Mouse (Mus musculus) megakaryocyte, embryonic 14.5 days (primary cell): ENCODE results near the gene Fam13a. TPM values are rescaled to one million over a fixed set of nuclear protein-coding genes. Genes with fewer than 3 reads are reported as not detected.

Source experiments
- H3K27me3 ChIP-seq: replicated peaks from 2 replicates; pipeline ENCODE3; 2012; ENCODE audit warnings: inconsistent platforms
- H3K36me3 ChIP-seq: replicated peaks from 2 replicates; pipeline ENCODE3; 2012; ENCODE audit warnings: low read length, inconsistent platforms, mixed read lengths
- H3K4me1 ChIP-seq: 2 replicates; pipeline ENCODE4 v1.6.1; 2012; ENCODE audit warnings: inconsistent platforms
- H3K4me3 ChIP-seq: replicated peaks from 2 replicates; pipeline ENCODE3; 2012; ENCODE audit warnings: moderate library complexity, mild to moderate bottlenecking, inconsistent platforms
- H3K9me3 ChIP-seq: 2 replicates; pipeline ENCODE4 v1.6.1; 2012; ENCODE audit warnings: inconsistent platforms
- FLI1 ChIP-seq: IDR thresholded peaks from 2 replicates; pipeline ENCODE4 v1.6.1; 2012; ENCODE audit warnings: low read length, inconsistent platforms, mixed read lengths
- GATA1 ChIP-seq: IDR thresholded peaks from 3 replicates; pipeline ENCODE4 v1.6.1; 2012; ENCODE audit warnings: mixed read lengths, low read length, inconsistent platforms, borderline replicate concordance
- polyA plus RNA-seq: library from polyadenylated mRNA; stranded (reverse); fragments of >175 nt; gene quantifications from 2 replicates; pipeline ENCODE4 v1.2.3, GENCODE M21; 2012; ENCODE audit warnings: low replicate concordance; ENCODE audit not compliant: insufficient read depth

Gene Fam13a
- polyA plus RNA-seq, 1 experiment = not detected

DNA sequence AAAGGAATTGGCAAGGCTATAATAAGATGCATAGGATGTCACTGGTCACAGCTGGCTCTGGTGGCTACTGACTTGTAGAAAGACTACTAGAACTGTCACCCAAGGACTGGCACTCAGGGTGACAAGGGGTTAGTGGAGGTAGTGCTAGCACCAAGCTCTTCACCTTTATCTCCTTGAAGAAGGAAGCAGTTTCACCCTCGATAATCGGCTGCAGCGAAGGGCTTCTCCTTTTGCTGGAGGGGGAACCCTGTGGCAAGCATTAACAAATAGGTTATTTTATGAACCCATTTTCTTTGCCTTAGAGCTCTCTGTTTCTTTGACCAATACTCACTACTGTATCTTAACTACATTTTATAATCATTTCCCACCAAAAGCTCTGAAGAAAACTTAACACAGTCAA lies 80.4 kb downstream of the Fam13a start:
- TF ChIP-seq GATA1 (no peak), FLI1 (no peak)
- Histone ChIP-seq H3K27me3 (no peaks in the 10 kb centered on the region), H3K36me3 (no peaks in the 10 kb centered on the region), H3K4me1 (no peaks in the 10 kb centered on the region), H3K9me3 (peaks cover 9% of the 10 kb centered on the region), H3K4me3 (no peak overlapping the region)

DNA sequence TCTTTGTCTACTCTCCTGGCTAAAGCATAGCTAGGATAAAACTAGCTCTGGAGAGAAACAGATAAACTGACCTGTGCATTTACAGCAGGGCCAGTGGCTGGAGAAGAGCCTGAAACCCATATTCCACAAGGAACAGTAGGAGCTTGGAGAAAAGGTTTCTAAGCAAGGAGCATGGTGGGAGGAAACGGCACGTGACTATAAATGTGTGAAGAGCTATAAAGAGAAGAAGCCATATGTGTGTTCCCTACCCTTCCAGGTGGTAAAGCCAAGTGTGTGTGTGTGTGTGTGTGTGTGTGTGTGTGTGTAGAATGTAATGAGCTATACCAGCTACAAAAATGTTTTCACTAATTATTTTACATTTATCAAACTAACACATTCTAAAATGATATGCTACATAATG lies 82.1 kb downstream of the Fam13a start:
- Histone ChIP-seq H3K27me3 (no peaks in the 10 kb centered on the region), H3K36me3 (no peaks in the 10 kb centered on the region), H3K4me1 (no peaks in the 10 kb centered on the region), H3K4me3 (no peak overlapping the region), H3K9me3 (peaks cover 4% of the 10 kb centered on the region)
- no peak for TF ChIP-seq GATA1
- no peak for TF ChIP-seq FLI1

GRCm38 (mm10) chr6:58937726-58938125 lies 86.6 kb downstream of the Fam13a start:
- H3K4me3 ChIP-seq = no peak overlapping the region
- H3K36me3 ChIP-seq = no peaks in the 10 kb centered on the region
- H3K4me1 ChIP-seq = no peaks in the 10 kb centered on the region
- TF ChIP-seq GATA1 (no peak), FLI1 (no peak)
- H3K9me3 ChIP-seq = no peaks in the 10 kb centered on the region
- H3K27me3 ChIP-seq = no peaks in the 10 kb centered on the region

DNA sequence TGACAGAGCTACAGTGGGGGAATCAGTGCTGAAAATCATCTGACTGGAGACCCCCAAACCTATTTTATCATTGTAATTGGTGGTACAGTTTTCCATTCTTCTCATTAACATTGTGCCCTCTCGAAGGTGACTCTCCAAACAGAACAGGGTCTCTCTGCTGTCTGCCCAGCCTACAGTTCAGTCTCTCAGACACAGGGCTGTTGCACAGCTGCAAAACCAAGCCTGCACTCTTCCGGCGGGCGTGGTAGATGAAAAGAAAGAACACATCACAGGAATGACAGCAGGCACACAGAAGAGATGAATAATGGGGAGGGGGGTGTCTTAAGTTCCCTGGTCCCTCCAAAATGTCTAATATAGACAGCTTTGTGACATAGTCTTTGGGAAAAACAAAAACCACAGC lies 90.2 kb downstream of the Fam13a start:
- Histone ChIP-seq H3K4me3 (no peak overlapping the region), H3K27me3 (no peaks in the 10 kb centered on the region), H3K4me1 (no peaks in the 10 kb centered on the region), H3K9me3 (no peaks in the 10 kb centered on the region), H3K36me3 (no peaks in the 10 kb centered on the region)
- no peak for TF ChIP-seq GATA1
- no peak for TF ChIP-seq FLI1

DNA sequence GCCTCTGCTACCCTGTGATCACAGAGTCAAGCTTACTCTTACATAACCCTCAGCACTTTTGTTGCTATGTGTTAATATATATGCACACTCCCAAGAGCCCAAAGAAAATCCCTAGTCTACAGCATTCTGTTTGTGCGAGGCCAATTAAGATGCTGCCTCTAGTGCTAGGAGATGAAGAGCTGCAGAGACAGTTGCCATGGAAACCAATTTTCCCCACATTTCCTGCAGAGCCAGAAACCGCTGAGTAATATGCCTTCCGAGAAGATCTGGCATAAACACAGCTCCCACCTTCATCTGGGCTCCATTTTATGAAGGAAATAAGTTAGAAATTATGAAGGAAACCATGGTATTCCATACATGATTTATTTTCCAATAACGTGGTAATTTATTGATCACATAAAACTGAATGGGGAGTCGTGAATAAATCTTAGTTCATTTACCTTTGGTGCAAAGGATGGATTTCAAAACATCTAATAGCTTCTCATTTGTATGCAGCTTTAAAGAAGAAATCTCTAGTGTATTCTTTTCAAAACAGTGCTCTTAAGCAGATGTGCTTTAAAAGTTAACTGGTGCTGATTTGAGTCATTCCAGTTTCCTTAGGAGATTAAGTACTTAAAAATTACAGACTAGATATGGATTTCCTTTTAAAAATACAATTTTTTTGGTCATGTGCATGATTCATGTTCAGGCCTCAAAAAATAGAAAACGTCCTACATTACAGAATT lies 91.0 kb downstream of the Fam13a start:
- Histone ChIP-seq H3K9me3 (no peaks in the 10 kb centered on the region), H3K4me3 (no peak overlapping the region), H3K4me1 (no peaks in the 10 kb centered on the region), H3K27me3 (no peaks in the 10 kb centered on the region), H3K36me3 (no peaks in the 10 kb centered on the region)
- TF ChIP-seq FLI1 (no peak), GATA1 (no peak)

- no peak for TF ChIP-seq GATA1
- no peak for TF ChIP-seq FLI1
- Histone ChIP-seq H3K4me1 (no peaks in the 10 kb centered on the region), H3K9me3 (no peaks in the 10 kb centered on the region), H3K36me3 (no peaks in the 10 kb centered on the region), H3K4me3 (no peak overlapping the region), H3K27me3 (no peaks in the 10 kb centered on the region)
These were observed 91.7 kb downstream of the Fam13a start for GRCm38 (mm10) chr6:58932515-58933188.

DNA sequence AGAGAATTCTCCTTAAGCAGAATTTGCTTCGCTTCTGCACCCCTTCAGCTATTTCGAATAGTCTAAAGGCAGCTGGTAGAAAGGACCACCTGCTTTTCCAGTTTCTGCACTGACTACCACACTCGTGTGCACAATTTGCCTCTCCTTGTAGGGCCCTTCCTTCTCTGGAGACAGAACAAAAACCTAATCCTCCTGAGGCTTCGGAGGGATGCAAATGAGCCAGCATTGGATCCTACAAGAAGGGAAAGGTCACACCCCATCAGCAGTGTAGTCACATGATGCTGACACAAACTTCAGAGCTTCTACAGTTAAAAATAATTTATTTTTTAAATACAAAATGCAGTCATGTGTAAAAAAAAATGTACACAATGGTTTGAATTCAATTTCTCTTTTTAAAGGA lies 93.2 kb downstream of the Fam13a start:
- Histone ChIP-seq H3K9me3 (no peaks in the 10 kb centered on the region), H3K27me3 (no peaks in the 10 kb centered on the region)
- TF ChIP-seq FLI1 (no peak), GATA1 (no peak)

DNA sequence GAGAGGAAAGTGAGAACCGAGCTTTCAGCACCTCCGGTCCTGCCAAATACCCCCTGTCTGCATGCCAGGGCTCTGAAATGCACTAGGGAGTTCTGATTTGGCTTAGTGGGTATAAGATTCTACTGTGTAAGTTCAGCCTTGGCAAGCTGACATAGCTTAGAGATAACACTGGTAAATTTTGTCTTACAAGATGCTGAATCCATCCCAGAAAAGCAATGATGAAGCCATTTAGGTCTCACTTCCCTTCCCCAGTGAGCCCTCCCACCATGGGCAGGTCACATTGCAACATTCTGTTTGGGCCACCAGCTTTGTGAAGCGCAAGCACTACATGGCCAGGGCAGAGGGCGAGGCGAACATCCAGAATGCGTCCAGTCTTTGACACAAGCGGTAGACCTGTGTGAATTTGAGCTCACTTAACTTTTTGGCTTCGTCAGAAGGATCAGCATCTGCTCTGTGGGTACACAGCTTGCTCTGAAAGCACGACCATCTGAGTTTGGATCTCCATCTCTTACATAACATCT lies 94.4 kb downstream of the Fam13a start:
- Histone ChIP-seq H3K9me3 (no peaks in the 10 kb centered on the region), H3K4me3 (no peak overlapping the region), H3K36me3 (no peaks in the 10 kb centered on the region), H3K27me3 (no peaks in the 10 kb centered on the region), H3K4me1 (no peaks in the 10 kb centered on the region)
- TF ChIP-seq FLI1 (no peak), GATA1 (no peak)

More for the DNA sequence above, 93.2 kb downstream of the Fam13a start:
- no peak overlapping the region for H3K4me3 ChIP-seq
- no peaks in the 10 kb centered on the region for H3K36me3 ChIP-seq
- H3K4me1 ChIP-seq = no peaks in the 10 kb centered on the region

DNA sequence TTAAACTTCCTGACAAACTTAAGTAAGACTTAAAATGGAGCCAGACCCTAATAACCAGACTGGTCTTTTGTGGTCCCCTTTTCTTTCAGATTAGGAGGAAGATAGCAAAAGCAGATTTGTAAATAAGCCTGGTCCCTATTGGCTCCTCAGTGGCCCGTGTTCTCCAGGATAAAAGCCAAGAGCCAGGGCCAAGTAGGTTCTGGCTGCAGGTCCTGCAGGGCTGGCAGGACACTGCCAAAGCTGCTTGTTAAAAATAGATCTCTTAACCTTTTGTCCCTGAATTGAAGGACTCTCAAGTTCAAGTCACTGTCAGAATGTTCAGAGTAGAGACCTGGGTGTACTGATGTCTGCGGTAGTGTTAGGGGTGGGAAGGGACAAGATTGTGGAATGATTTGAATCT lies 96.5 kb downstream of the Fam13a start:
- H3K4me3 ChIP-seq = no peak overlapping the region
- H3K4me1 ChIP-seq = no peaks in the 10 kb centered on the region
- no peaks in the 10 kb centered on the region for H3K36me3 ChIP-seq
- no peaks in the 10 kb centered on the region for H3K9me3 ChIP-seq
- no peaks in the 10 kb centered on the region for H3K27me3 ChIP-seq
- TF ChIP-seq GATA1 (no peak), FLI1 (no peak)

- Histone ChIP-seq H3K36me3 (peaks cover 7% of the 10 kb centered on the region), H3K9me3 (no peaks in the 10 kb centered on the region), H3K4me1 (no peaks in the 10 kb centered on the region), H3K27me3 (no peaks in the 10 kb centered on the region), H3K4me3 (no peak overlapping the region)
- TF ChIP-seq FLI1 (no peak), GATA1 (no peak)
These were observed 101.8 kb downstream of the Fam13a start for GRCm38 (mm10) chr6:58922511-58922910.
